Mouse (Mus musculus) frontal cortex, postnatal 36 days (tissue): ENCODE results near the gene Gabrr2.

Experiments
- DNase-seq, 2 experiments: peaks; one replicate each; pipeline ENCODE4 v3.0.0; 2022; ENCODE audit warnings: low spot score in 2 of 2

Gene Gabrr2

DNA sequence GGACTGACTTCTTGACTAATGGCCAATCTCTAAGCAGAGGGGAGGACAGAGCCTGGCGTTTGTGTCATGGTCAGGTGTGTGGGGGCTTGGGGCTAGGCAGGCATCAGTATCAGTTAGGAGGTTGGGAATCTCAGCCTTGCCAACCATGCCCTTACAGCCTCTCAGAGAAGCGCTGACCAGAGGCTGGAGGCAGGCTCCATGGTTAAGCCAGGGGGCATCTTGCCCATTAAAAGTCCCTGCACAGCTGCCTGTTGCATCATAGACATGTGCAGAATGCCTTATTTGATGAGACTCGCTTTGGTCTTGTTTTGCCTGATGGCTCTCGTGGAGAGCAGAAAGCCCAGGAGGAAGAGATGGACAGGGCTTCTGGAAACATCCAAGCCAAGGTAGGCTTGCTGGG lies at the start of gene Gabrr2:
Gene Gabrr2, plus strand, starts transcription at position 19 of the 400 bp plus-strand sequence.
- DNase-seq, result no peak

DNA sequence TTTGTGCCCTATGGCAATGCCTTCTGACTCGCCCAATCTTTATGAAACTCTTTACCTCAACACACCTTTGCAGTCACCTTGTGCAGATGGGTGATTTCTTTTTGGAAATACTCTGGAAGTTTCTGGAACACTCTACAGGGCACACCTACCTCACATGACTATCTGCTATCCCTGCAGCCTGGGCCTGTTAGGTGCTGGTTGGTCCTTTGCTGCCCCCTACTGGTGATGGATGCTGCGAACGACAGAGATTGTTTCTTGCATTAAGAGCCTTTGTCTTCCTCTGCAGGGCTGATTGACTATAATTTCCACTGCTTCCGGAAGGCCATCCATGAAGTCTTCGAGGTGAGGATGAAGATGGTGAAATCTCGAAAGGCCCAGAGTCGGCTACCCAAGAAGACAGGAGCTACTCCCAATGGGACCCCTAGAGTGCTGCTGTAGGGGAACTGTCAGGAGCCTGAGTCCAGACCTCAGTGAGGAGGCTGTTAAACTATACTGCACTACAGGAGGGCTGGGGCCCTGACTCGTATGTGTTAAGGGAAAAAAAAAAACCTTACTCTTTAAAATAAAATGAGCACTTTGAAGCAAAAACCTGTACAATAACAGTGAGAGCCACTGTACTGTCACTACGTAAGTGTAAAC lies 44.3 kb upstream of the Gabrr2 start:
- peak; percentile 90 to 92 for DNase-seq

DNA sequence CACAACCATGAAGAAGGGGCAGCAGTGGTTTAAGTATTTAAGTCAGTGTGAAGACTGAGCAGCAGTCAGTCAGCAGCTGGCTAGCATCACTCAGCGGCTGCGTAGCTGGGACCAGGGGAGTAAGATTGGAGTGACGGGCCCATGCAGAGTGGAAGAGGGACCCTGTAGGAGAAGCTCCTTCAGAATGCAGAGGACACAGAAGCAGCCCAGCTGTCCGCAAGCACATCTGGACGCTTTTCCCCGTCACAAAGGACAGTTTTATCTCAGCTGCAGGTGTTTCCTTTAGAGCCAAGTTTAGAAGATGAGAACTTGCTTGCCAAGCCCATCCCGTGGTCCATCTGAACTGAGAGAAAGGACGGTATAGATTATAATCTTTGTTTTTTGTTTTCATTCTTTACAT lies 38.4 kb upstream of the Gabrr2 start:
- no peak for DNase-seq

DNA sequence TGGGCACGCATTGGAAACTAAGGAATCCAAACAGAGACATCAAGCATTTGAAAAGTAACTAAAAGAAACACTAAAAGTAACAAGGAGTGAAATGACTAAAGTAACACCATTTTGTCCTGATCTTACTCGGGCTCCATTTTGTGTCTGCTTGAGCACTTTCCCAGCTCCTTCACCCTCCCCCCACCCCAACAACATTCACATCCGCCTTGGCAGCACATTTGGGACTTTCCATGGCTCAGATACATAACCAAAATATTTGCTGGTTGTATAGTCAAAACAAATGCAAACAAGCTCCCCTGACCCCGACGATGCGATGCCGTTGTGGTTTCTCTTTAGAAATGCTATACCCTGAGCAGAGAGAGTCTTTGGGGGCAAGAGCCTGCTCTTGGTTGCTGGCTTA lies 33.7 kb upstream of the Gabrr2 start:
- DNase-seq, result no peak

DNA sequence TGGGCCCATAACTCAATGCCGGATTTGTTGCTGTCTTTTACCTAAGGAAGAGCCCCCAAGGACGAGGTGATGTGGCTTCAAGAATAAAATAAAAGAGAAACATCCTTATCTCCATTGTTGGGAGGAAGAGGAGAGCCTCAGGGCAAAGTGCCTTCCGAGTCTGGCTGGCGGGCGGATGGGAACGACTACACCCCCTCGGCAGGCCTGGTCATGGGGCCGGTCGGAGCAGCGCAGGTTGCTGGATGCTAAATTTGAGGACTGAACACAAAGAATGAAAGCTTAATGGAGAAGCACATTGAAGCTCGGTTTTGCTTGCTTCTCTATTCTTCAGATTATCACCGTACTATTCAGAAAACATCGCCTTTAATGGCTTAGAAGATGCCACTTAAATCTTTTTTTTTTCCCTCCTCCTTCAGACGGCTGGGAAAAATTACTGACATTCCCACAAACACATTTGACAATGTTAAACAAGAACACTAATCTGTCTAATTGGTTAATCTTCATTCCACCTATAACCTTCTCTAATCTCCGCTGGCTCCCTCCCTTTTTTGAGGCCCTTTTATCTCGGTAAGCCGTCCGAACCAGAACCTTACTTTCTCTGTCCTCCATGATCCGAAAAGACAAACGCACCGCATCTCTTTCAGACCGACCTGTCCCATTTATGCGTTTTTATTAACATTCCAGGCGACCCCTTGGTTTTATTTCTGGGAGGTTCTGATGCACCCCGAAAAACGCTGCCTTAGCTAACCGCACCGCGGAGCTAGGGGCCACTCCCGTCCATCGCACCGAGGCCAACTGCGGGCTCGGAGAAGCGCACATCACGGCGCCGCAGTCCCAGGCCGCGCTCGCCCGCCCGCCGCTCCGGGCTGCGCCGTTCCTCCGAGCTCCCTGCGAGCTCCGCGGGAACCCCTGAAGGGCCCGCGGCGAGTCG lies 32.3 kb upstream of the Gabrr2 start:
- peak; percentile 14 to 39 for DNase-seq

DNA sequence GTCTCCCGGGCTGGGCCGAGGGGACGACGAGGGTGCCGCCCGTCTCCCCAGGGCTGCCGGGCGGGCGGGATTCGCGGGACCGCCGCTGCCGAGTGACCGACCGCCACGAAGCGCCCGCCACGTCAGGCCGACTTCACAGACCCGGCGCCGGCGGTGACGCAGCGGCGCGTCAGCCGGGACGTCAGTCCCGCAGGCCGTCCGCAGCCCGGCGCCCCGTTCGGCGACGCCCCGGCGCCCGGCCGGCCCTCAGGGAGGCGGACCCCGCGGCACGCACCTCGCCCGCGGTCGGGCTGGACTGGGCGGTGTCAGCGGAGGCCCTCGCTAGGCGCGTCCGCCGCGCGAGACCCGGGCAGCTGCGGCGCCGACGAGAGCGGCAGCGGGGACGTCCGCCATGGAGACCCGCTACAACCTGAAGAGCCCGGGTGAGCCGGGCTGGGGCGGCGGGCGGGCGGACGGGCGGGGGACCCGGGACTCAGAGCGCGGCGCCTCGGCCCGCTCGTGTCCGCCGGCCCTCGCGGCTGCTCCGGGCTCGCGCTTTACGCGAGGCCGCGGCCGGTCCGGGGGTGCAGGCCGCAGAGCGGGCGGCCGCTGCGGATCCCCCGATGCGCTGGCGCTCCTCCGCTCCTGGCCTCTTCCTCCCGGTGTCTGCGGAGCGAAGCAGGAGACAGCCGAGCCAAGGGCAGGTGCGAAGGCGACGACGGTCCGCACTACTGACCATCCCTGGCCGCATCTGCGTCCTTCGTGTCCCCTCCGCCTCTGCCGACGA lies 31.4 kb upstream of the Gabrr2 start, which contains the start of gene Ube2j1:
Gene Ube2j1, plus strand, starts transcription at position 222 of the 766 bp plus-strand sequence.
- DNase-seq, result peak; percentile 84 to 90

DNA sequence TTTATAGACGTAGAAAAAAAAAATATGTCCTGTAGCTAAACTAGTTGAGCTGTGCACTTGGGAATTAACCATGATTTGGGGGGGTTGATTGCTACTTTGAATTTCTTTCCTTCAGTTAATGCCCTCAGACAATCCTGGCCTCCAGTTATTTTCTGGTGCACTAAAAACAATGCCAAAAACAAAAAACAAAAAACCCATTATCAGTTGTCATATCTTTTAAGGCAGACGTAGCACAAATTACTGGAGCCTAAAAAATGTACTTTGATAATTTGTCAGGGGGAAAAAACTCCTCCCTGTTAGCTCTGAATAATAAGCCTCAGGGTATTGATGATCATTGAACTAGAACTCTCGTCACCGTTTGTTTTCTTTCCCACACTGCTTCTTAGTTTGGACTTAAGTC lies 30.8 kb upstream of the Gabrr2 start:
- DNase-seq, result no peak

DNA sequence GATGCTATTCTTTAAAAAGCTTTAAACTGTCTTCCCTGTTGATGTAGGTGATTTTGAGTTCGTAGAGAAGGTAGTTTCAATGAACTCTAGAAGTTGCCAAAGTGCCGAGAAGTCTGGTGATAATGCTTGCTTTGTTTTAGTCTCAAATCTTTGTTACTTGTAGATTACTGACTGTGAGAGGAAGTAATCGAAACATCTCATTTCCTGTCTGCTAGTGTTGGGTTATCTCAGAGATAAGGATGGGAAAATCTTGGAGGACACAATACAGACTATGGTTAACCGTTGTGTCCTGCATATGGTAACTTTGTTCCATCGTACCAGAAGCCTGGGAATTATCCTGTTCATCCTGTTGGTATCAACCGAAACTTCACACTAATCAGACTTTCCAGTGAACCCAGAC lies 29.3 kb upstream of the Gabrr2 start:
- no peak for DNase-seq

DNA sequence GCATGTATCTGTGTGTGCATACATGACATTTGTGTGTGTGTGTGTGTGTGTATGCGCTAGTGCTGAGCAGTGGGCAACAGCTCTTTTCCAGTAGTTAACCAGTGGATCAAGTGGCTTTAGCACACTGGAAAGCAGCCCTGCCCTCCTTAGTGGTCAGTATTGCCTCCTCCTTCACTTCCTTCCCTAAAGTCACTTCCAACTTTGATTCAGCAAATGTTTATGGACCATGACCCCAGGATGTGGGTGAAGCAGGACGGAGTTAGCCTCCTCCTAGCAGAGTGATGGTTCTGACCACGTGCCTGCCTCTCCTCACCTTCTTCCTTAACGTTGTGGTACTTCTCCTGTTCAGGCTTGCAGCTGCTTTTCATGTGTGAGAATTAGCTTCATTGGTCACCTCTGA lies 23.0 kb upstream of the Gabrr2 start:
- DNase-seq, result no peak

DNA sequence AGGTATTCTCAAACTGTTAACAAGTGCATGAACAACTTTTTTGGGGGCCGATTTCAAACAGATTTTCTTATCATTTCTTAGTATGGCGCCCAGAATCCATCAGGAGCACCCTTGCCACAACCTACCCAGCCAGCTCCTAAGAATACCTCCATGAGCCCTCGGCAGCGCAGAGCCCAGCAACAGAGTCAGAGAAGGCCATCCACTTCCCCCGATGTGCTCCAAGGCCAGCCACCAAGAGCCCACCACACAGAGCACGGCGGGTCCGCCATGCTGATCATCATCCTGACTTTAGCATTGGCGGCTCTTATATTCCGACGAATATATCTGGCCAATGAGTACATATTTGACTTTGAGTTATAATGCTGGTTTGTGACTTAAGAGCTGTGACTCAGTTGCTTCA lies 13.2 kb upstream of the Gabrr2 start:
- DNase-seq, result no peak

DNA sequence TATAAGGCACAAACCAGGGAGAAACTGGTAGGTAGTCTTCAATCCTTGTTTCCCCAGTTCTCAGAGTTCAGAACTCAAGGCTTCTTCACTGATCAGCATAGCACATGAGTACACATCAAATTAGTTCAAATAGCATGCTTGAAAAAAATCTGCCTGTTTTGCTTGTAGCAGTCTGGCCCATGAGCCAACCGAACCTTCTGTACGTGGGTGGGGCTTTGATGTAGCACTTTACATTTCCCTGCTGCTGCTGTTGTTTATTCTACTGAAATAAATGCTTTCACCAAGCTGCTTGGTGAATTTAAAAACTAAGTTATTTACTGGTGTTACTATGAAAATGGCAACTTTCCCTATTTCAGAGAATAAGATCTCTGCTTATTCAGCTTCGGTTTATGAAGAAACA lies 10.7 kb upstream of the Gabrr2 start:
- DNase-seq, result peak in 1 of 2 experiments; percentile 37

DNA sequence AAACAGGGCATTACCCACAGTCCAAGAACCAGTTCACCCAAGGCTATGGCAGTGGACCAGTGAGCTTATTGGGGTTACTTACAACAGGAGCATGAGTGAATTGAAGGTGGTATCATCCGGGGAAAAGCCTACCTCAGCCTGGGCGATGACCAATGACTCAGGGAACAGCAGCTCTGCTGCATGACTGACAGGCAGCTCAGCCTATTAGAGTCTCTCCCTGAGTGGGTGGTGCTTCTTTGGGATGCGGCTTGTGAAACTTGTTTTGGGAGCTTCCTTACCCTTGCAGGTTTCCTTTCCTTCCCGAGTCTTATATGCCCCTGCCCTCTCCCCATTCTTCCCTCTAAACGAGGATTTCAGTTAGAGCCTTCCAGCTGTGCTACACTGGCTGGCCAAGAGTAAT lies 10.1 kb upstream of the Gabrr2 start:
- no peak for DNase-seq

DNA sequence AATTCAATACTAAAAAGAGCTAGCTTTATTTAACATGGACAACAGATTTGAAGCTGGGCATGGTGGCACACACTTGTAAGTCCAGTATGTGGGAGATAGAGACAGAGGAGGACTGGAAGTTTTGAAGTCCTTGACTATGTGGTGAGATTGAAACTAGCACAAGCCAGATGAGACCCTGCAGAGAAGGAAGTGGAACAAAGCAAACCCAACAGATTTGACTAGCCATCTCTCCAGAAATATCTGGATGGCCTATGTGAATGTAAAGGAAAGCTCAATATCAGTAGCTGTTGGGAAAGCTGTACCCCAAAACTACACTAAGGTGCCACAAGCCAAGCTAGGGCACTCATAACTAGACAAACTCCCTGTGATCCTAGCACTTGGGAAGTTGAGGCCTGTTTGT lies 8.4 kb upstream of the Gabrr2 start:
- no peak for DNase-seq

DNA sequence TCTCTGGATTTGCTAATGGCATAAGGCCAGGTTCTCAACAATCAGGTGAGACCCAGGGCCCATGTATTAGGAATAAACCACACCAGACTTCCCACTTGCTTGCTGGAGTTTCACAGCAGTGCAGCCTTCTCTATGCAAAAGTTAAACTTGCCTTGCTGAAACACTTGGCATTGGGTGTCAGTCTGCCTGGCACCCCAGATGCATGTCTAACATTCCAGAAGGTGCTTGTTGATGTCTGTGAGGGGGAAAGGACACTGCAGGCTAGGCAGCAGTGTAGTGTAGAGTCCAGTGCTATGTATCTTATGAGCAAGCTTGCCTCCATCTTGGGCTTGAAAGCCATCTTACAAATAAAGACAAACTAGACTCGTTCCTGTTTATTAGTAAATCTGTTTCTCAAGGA lies 6.5 kb upstream of the Gabrr2 start:
- no peak for DNase-seq

DNA sequence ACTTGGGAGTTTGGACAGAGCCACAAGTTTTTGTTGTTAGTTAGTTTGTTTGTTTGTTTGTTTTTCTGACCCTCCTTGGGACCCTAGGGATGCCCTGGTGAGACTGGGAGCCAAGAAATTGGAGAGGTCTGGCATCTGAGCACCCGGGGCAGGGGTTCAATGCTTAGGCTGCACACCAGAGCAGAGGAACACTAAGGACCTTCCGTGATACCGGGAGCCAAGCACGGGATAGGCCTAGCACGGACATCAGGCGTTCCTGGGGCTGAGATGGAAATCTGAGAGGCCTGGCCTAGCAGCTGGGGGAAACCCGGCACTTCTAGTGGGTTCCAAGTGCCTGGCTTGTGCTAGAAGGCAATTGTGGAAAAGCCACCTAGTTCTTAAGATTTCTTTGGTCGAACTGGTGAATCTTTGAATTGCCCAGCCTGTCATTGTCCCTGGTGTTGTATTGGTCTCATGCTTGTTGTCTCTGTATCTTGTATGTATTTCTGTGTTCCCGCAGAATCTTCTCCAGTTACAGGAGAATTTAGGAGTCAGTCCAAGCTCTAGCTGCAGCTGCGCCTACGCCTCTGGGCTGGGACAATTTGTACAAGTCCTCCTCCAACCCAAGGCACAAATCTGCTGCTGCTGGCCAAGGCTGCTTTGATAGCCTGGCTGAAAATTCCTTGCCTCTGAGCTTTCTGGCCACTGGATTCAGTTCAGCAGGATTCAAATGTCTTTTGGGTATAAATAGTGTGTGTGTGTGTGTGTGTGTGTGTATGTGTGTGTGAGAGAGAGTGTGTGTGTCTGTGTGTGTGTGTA lies 4.7 kb upstream of the Gabrr2 start:
- peak; percentile 45 to 49 for DNase-seq

DNA sequence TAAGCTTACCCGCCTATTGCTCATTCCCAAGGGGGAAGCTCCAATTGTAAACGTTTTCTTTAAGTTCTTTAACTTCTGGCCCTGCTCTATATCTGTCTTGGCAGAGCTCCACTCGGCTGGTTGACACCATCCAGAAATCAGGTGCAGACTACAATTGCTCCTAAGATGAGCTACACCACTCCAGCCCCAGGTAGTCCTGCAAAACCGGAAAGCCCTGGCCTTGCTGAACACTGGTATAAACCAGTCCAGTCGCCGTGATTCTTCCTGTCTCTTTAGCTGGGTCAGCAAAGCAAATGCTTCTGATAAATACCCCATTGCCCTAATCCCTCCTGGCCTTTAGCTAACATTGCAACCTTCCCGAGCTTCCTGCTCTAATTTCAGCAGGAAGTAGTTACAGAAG lies 1.6 kb upstream of the Gabrr2 start:
- no peak for DNase-seq

DNA sequence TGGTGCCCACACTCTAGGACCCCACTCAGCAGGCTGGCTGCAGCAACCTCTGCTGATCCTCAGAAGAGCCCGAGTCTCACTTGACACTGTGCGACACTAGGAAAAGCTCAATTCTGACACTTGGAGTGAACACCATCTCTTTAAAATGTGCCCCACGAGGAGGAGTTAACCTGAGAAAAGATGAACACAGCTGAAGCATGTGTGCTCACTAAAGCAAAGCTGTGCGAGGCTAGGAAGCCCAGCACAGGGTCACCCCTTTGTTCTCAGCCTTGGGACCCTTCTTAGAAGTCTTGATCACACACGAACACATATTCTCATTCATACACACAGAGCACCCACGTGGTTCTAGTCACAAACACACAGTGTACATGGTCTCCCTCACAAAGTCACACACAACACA lies 2.2 kb downstream of the Gabrr2 start:
- no peak for DNase-seq

DNA sequence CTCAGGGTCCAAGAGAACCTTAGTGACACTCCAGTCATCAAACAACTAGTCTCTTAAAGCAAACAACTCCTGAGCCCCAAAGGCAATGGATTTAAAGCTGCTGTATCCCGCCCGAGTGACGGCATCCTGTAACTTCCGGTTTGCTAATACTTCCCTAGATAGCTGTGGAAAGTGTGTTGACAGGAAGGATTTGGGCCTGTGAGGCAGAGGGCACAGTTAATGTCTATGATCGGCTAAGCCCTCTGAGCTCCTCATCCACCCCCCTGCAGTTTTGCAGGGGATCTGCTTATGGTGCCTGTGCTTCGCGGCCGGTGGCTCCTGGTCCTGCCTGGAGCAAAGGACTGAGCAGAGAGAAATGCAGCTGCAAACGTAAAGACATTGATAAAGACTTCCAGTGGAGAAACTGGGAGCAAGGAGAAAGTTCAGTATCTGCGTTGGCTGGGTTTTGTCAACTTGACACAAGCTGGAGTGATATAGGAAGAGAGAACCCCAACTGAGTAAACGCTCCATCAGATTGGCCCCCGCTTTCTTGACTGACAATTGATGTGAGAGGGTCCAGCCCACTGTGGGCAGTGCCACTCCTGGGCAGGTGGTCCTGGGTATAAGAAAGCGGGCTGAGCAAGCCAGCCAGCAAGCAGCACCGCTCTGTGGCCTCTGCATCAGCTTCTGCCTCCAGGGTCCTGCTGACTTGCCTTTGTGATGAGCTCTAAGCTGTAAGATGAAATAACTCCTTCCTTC lies 3.6 kb downstream of the Gabrr2 start:
- DNase-seq, result no peak

DNA sequence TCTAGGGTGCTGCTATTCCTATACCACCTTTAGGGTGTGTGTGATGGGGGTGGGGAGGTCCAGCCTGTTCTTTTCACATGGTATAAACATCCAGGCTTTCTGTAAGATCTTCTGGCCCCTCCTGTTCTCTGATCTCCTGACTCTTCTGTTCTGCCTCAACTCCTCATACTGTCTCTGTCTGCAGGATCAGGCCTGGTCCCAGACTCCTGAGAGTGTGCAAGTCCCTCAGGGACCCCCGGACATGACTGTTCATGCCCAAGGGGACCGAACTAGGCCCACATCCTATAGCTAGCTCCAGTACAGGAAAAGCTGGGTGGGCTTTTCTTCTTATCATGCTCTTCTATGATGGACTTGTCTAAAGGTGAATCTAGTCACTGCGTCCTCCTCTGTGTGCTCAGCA lies 4.5 kb downstream of the Gabrr2 start:
- no peak for DNase-seq

DNA sequence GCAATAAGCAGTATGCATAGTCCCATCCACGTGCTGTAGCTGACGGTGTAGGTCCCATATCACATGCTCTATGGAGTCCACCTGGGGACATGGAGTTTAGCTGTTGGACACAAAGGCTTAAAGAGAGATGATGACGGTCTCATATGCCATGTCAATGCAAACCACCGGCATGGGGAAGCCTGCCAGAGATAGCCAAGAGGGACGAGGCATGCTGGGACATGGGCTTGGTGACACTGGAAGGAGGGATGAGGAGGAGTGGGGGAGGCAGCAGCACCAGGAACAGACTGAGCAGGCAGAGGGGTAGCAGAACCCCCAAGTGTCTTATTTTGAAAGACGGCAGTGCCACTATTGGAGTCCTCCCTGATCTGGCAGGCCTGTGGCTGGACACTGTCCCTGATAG lies 5.0 kb downstream of the Gabrr2 start:
- no peak for DNase-seq

DNA sequence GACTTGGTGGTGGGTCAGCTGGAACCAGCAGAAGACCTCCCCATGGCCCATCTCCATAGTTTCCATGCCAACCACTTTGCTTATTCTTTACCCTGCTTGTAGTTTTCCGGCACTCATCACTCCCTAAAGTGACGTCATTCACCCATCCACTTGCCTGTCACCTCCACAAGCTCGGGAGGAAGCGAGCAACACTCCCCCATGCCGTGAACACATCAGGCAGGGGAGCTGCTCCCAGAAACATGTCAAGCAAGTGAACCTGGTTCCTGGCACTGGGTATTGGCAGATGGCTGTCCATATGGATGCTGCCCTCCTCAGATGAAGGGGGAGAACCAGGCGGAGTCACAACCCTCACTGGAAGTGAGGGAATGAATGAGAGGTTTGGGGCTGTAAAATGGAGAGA lies 6.1 kb downstream of the Gabrr2 start:
- DNase-seq, result peak; percentile 33 to 62
